Comparison of ENCODE assay signal across 15 mouse cellular contexts in genomic region chr9:86395012-86395411, GRCm38 (mm10).
DNase-seq lines count a peak whose midpoint lies in the region; ATAC-seq and TF ChIP-seq lines count a peak whose summit lies in the region.
"Had no signal": no experiment of that assay in that cellular context is flagged by ENCODE, and none has a peak within 500 bp of the region (broad histone marks: within the 10 kb centered on the region; RNA-seq: fewer than 3 reads in every experiment).

No protein-coding gene starts in this region.

- H3K4me2 ChIP-seq in liver, embryonic 12.5 days: no peak overlapping the region
- H3K4me2 ChIP-seq in intestine, embryonic 16.5 days (ENCODE audit: low read depth, low read length): no peak overlapping the region
- no peak overlapping the region for H3K4me2 ChIP-seq in liver, embryonic 16.5 days (ENCODE audit: low read depth, low read length)
- H3K4me2 ChIP-seq: embryonic facial prominence, embryonic 13.5 days; forebrain, embryonic 12.5 days; heart, embryonic 11.5 days; heart, embryonic 15.5 days; hindbrain, embryonic 13.5 days had no signal

- no peaks in the 10 kb centered on the region for H3K79me2 ChIP-seq in liver, adult 2 months (ENCODE audit: control insufficient read depth, insufficient read depth, low read length)

- TF ChIP-seq POLR2A in liver, adult 2 months (IDR thresholded peaks at IDR 0.05; ENCODE audit: extremely low read depth, insufficient read depth, low read length): no peak

- no peaks in the 10 kb centered on the region for H3K27me3 ChIP-seq in liver, adult 2 months (ENCODE audit: control insufficient read depth, insufficient read depth, low read length)
- H3K27me3 ChIP-seq in liver, embryonic 12.5 days (replicated peaks): no peaks in the 10 kb centered on the region
- no peaks in the 10 kb centered on the region for H3K27me3 ChIP-seq in intestine, embryonic 16.5 days (replicated peaks; ENCODE audit: control insufficient read depth, insufficient read depth, low read length)
- H3K27me3 ChIP-seq in liver, embryonic 16.5 days (ENCODE audit: control insufficient read depth, insufficient read depth, low read depth, low read length): no peaks in the 10 kb centered on the region
- no peaks in the 10 kb centered on the region for H3K27me3 ChIP-seq in embryonic facial prominence, embryonic 10.5 days (replicated peaks; ENCODE audit: low read depth, poor library complexity, severe bottlenecking)
- H3K27me3 ChIP-seq: embryonic facial prominence, embryonic 13.5 days; forebrain, embryonic 12.5 days; heart, embryonic 15.5 days; hindbrain, embryonic 13.5 days had no signal

- no peak overlapping the region for H3K9ac ChIP-seq in liver, adult 2 months (ENCODE audit: low read depth, low read length)
- H3K9ac ChIP-seq in liver, embryonic 12.5 days: no peak overlapping the region
- H3K9ac ChIP-seq in intestine, embryonic 16.5 days (ENCODE audit: low read depth, low read length): no peak overlapping the region
- H3K9ac ChIP-seq in liver, embryonic 16.5 days (ENCODE audit: low read depth, low read length): no peak overlapping the region
- H3K9ac ChIP-seq: embryonic facial prominence, embryonic 13.5 days; forebrain, embryonic 12.5 days; heart, embryonic 15.5 days; hindbrain, embryonic 13.5 days had no signal

- ATAC-seq in liver, embryonic 12.5 days: no peak
- ATAC-seq in intestine, embryonic 16.5 days: peak; percentile 86
- ATAC-seq in liver, embryonic 16.5 days (ENCODE audit: low read depth): peak; percentile 70
- ATAC-seq in inflammation-experienced regulatory T-cells, adult 6 months: no peak
- ATAC-seq: forebrain, embryonic 16.5 days had no signal

- H3K27ac ChIP-seq in liver, adult 2 months (replicated peaks; ENCODE audit: insufficient read depth, low read depth, low read length): peak overlapping the region; percentile 63
- no peak overlapping the region for H3K27ac ChIP-seq in liver, embryonic 12.5 days
- H3K27ac ChIP-seq in intestine, embryonic 16.5 days (ENCODE audit: low read length): no peak overlapping the region
- no peak overlapping the region for H3K27ac ChIP-seq in liver, embryonic 16.5 days (ENCODE audit: low read length)
- H3K27ac ChIP-seq in embryonic facial prominence, embryonic 10.5 days (replicated peaks): no peak overlapping the region
- H3K27ac ChIP-seq: embryonic facial prominence, embryonic 13.5 days; forebrain, embryonic 12.5 days; heart, adult 2 months; heart, embryonic 15.5 days; hindbrain, embryonic 13.5 days had no signal

- H3K9me3 ChIP-seq in liver, embryonic 12.5 days (replicated peaks): no peaks in the 10 kb centered on the region
- H3K9me3 ChIP-seq in intestine, embryonic 16.5 days (ENCODE audit: control insufficient read depth, low read length): no peaks in the 10 kb centered on the region
- H3K9me3 ChIP-seq in liver, embryonic 16.5 days (replicated peaks; ENCODE audit: control insufficient read depth, low read length): no peaks in the 10 kb centered on the region
- H3K9me3 ChIP-seq in embryonic facial prominence, embryonic 10.5 days: no peaks in the 10 kb centered on the region
- H3K9me3 ChIP-seq: embryonic facial prominence, embryonic 13.5 days; forebrain, embryonic 12.5 days; heart, embryonic 15.5 days; hindbrain, embryonic 13.5 days had no signal

- WGBS in liver, adult 2 months: 16% methylated on average over 1 of the region's 1 CpGs
- WGBS in liver, embryonic 12.5 days (ENCODE audit: insufficient replicate concordance): 67% methylated on average over 1 of the region's 1 CpGs
- WGBS in intestine, embryonic 16.5 days: 68% methylated on average over 1 of the region's 1 CpGs
- 51% methylated on average over 1 of the region's 1 CpGs for WGBS in liver, embryonic 16.5 days (ENCODE audit: insufficient replicate concordance)
- WGBS in embryonic facial prominence, embryonic 10.5 days: 81% methylated on average over 1 of the region's 1 CpGs

- H3K4me1 ChIP-seq in liver, adult 2 months (ENCODE audit: control insufficient read depth, insufficient read depth, low read length): peaks cover 8% of the 10 kb centered on the region
- H3K4me1 ChIP-seq in liver, embryonic 12.5 days: peaks cover 14% of the 10 kb centered on the region
- peaks cover 8% of the 10 kb centered on the region; the same call in 1 of the 2 replicates for H3K4me1 ChIP-seq in intestine, embryonic 16.5 days (ENCODE audit: control insufficient read depth, insufficient read depth, low read length)
- H3K4me1 ChIP-seq in liver, embryonic 16.5 days (ENCODE audit: control insufficient read depth, low read depth, low read length): no peaks in the 10 kb centered on the region; the same call in 1 of the 2 replicates
- H3K4me1 ChIP-seq in embryonic facial prominence, embryonic 10.5 days: no peaks in the 10 kb centered on the region
- H3K4me1 ChIP-seq: forebrain, embryonic 12.5 days; hindbrain, embryonic 13.5 days had no signal

- no peak for TF ChIP-seq CTCF in liver, adult 2 months (IDR thresholded peaks at IDR 0.05; ENCODE audit: low read depth, low read length)

- no peak overlapping the region for H3K4me3 ChIP-seq in liver, adult 2 months (ENCODE audit: insufficient read depth, low read depth, low read length)
- no peak overlapping the region for H3K4me3 ChIP-seq in liver, embryonic 12.5 days
- no peak overlapping the region for H3K4me3 ChIP-seq in intestine, embryonic 16.5 days (ENCODE audit: low read length)
- H3K4me3 ChIP-seq in liver, embryonic 16.5 days (ENCODE audit: low read depth, low read length): no peak overlapping the region
- H3K4me3 ChIP-seq in embryonic facial prominence, embryonic 10.5 days: no peak overlapping the region
- H3K4me3 ChIP-seq: embryonic facial prominence, embryonic 13.5 days; forebrain, embryonic 12.5 days; heart, adult 2 months; heart, embryonic 15.5 days; hindbrain, embryonic 13.5 days had no signal

- H3K36me3 ChIP-seq in liver, adult 2 months (ENCODE audit: control insufficient read depth, insufficient read depth, low read length): no peaks in the 10 kb centered on the region
- H3K36me3 ChIP-seq in liver, embryonic 12.5 days: no peaks in the 10 kb centered on the region
- no peaks in the 10 kb centered on the region for H3K36me3 ChIP-seq in intestine, embryonic 16.5 days (ENCODE audit: control insufficient read depth, insufficient read depth, low read length)
- H3K36me3 ChIP-seq in liver, embryonic 16.5 days (ENCODE audit: control insufficient read depth, insufficient read depth): no peaks in the 10 kb centered on the region
- H3K36me3 ChIP-seq in embryonic facial prominence, embryonic 10.5 days (replicated peaks): no peaks in the 10 kb centered on the region
- H3K36me3 ChIP-seq: embryonic facial prominence, embryonic 13.5 days; forebrain, embryonic 12.5 days; heart, embryonic 15.5 days; hindbrain, embryonic 13.5 days had no signal

- DNase-seq in liver, adult 2 months (ENCODE audit: extremely low read depth, low read depth, low spot score): peak; percentile 97
- DNase-seq in embryonic facial prominence, embryonic 10.5 days (ENCODE audit: low spot score): no peak
- DNase-seq: gastrocnemius, postnatal 10 days; heart, adult 2 months; heart, postnatal 14 days had no signal

Comparison
In these comparisons a context has a peak if more than half of its experiments do, and no peak if none do; other contexts are left out.
1. ATAC-seq: peak in intestine, embryonic 16.5 days (single experiment) and liver, embryonic 16.5 days (single experiment); none in liver, embryonic 12.5 days (single experiment) and inflammation-experienced regulatory T-cells, adult 6 months (single experiment).